Mouse (Mus musculus) urinary bladder, postnatal 10 days (tissue): ENCODE measurements around the gene 4933421I07Rik.

ENCODE experiments used
- DNase-seq: peaks from one replicate; pipeline ENCODE4 v3.0.0; 2022; ENCODE audit warnings: low spot score

4933421I07Rik gene

GRCm38 (mm10) chr7:42447850-42448249 lies at the start of gene 4933421I07Rik:
4933421I07Rik (minus strand) TSS chr7:42448120.
- DNase-seq: no peak

GRCm38 (mm10) chr7:42497356-42497755 lies 49.4 kb upstream of the 4933421I07Rik start:
- DNase-seq: no peak

- no peak for DNase-seq
Observed at GRCm38 (mm10) chr7:42496202-42496601, 48.3 kb upstream of the 4933421I07Rik start.

GRCm38 (mm10) chr7:42490859-42491258 lies 42.9 kb upstream of the 4933421I07Rik start:
- DNase-seq: no peak

- DNase-seq: no peak
Observed at GRCm38 (mm10) chr7:42490358-42490757, 42.4 kb upstream of the 4933421I07Rik start.

GRCm38 (mm10) chr7:42454640-42455039 lies 6.7 kb upstream of the 4933421I07Rik start:
- DNase-seq: no peak

- DNase-seq: no peak
Observed at GRCm38 (mm10) chr7:42450618-42451017, 2.7 kb upstream of the 4933421I07Rik start.

GRCm38 (mm10) chr7:42447352-42447751 lies 568 bp downstream of the 4933421I07Rik start:
- no peak for DNase-seq
